Mouse (Mus musculus): Measurements from ENCODE around the gene Smad1. TPM values are rescaled to one million over a fixed set of nuclear protein-coding genes. Genes with fewer than 3 reads are reported as not detected.

Smad1 gene
- polyA plus RNA-seq, 1 experiment from 2014 or later = 52.3 TPM

DNA sequence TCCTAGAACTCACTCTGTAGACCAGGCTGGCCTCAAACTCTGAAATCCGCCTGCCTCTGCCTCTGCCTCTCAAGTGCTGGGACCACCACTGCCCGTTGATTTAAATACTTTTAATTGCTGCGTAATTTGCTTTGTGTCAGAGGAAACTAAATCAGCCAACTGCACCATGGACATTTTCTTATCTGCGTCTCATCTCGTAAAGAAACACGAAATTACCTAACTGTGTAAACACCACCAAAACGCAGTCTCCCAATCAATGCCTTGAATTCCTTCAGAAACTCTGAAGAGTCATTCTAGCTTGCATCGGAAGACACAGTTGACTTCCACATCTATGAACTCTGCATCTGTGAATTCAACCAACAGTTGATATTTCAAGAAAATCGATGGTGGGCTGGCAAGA lies 22.7 kb downstream of the Smad1 start:
- H3K36me3 ChIP-seq (ENCODE audit: control insufficient read depth, insufficient read depth, low read length) = peaks cover 7% of the 10 kb centered on the region
- 71% methylated on average over 9 of the region's 9 CpGs for WGBS
- no peak for DNase-seq (ENCODE audit: low spot score)
- H3K27me3 ChIP-seq (replicated peaks; ENCODE audit: control insufficient read depth, insufficient read depth, low read length) = no peaks in the 10 kb centered on the region
- H3K27ac ChIP-seq (ENCODE audit: low read depth) = no peak overlapping the region
- H3K4me1 ChIP-seq (replicated peaks; ENCODE audit: control insufficient read depth, insufficient read depth, low read length) = peaks cover 29% of the 10 kb centered on the region
- no peaks in the 10 kb centered on the region for H3K9me3 ChIP-seq (ENCODE audit: control insufficient read depth, low read length)
- no peak overlapping the region for H3K9ac ChIP-seq (ENCODE audit: low read length)
- H3K4me2 ChIP-seq (ENCODE audit: low read length) = no peak overlapping the region
- ATAC-seq (replicated peaks; ENCODE audit: low FRiP score, low TSS enrichment, low read depth) = no peak
- no peak overlapping the region for H3K4me3 ChIP-seq (ENCODE audit: low read depth, low read length)

DNA sequence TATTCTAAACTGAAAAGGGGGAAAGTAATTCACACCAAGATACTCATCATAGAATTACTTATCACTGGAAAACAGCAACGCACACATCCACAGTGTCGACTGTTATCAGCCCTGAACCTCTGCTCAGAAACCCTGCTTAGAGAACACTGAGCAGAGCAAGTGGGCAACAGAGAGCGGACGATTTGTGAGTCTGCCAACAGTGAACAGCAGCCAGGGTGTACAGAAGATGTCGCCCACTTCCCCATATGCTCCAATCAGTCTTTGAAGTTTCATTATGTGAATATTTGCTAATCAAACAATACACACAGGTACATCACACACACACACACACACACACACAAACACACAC lies 23.6 kb downstream of the Smad1 start:
- DNase-seq (ENCODE audit: low spot score) (no peak), ATAC-seq (replicated peaks; ENCODE audit: low FRiP score, low TSS enrichment, low read depth) (no peak)
- Histone ChIP-seq H3K27me3 (replicated peaks; ENCODE audit: control insufficient read depth, insufficient read depth, low read length) (no peaks in the 10 kb centered on the region), H3K9me3 (ENCODE audit: control insufficient read depth, low read length) (no peaks in the 10 kb centered on the region), H3K4me1 (replicated peaks; ENCODE audit: control insufficient read depth, insufficient read depth, low read length) (peaks cover 29% of the 10 kb centered on the region), H3K36me3 (ENCODE audit: control insufficient read depth, insufficient read depth, low read length) (peaks cover 15% of the 10 kb centered on the region), H3K27ac (ENCODE audit: low read depth) (peak overlapping the region; percentile 55; the same call in 1 of the 2 replicates), H3K4me3 (ENCODE audit: low read depth, low read length) (no peak overlapping the region), H3K9ac (ENCODE audit: low read length) (no peak overlapping the region), H3K4me2 (ENCODE audit: low read length) (no peak overlapping the region)
- WGBS = 60% methylated on average over 5 of the region's 5 CpGs

DNA sequence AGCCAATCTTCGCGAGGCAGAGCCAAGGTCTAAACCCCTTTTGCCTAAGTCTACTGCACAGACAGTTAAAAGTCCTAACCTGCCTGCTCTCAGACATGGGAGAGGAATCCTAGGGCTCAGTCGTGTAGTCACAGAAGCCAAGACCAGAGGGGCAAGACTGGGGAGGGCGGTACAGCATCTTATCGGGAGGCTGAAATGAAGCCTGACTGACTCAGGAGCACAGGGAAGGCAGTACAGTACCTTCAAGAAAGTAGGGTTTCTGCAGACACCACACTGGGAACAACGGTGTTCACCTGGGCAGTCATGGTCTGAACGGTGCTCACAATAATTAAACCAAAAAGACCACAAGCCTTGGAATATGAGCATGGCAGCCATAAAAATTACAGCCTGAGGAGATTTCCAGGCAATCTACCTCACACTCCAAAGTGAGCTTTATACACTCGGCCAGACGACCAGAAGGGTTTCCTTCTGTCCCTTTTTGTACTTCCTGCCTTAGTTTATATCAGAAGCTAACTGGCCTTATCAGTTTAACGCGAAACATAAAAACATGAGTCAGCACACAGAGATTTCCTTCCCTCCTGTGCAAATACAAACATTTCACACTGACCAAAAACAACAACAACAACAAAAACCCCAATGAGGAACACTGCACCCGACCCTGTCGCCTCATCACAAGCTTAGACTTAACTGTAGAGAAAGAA lies 24.1 kb downstream of the Smad1 start:
- no peaks in the 10 kb centered on the region for H3K9me3 ChIP-seq (ENCODE audit: control insufficient read depth, low read length)
- DNase-seq (ENCODE audit: low spot score) (no peak), ATAC-seq (replicated peaks; ENCODE audit: low FRiP score, low TSS enrichment, low read depth) (no peak)
- H3K4me1 ChIP-seq (replicated peaks; ENCODE audit: control insufficient read depth, insufficient read depth, low read length) = peaks cover 29% of the 10 kb centered on the region
- peaks cover 20% of the 10 kb centered on the region for H3K36me3 ChIP-seq (ENCODE audit: control insufficient read depth, insufficient read depth, low read length)
- WGBS = 50% methylated on average over 13 of the region's 13 CpGs
- H3K9ac ChIP-seq (ENCODE audit: low read length) = no peak overlapping the region
- H3K4me3 ChIP-seq (ENCODE audit: low read depth, low read length) = no peak overlapping the region
- H3K27ac ChIP-seq (ENCODE audit: low read depth) = peak overlapping the region; percentile 55
- no peak overlapping the region for H3K4me2 ChIP-seq (ENCODE audit: low read length)
- H3K27me3 ChIP-seq (replicated peaks; ENCODE audit: control insufficient read depth, insufficient read depth, low read length) = no peaks in the 10 kb centered on the region

DNA sequence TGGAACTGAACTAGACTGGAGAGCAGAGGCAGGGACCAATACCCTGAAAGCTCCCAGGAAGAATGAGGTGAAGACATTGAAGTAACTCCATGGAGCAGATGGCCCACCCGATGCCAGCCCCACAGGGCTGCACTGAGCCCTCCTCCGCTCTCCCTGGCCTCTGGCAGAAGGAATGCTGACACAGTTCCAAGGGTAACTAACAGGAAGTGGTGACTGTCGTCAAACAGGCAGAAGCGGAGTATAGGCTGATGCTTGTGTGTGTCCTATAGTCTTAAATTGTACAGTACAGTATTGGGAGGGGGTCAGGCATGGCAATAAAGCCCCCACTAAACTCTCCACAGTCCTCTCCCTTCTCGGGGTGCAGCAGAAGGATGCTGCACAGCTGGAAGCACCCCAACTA lies 24.9 kb downstream of the Smad1 start:
- Histone ChIP-seq H3K27me3 (replicated peaks; ENCODE audit: control insufficient read depth, insufficient read depth, low read length) (no peaks in the 10 kb centered on the region), H3K4me2 (ENCODE audit: low read length) (no peak overlapping the region), H3K4me1 (replicated peaks; ENCODE audit: control insufficient read depth, insufficient read depth, low read length) (peaks cover 25% of the 10 kb centered on the region), H3K27ac (ENCODE audit: low read depth) (peak overlapping the region; percentile 55; the same call in 1 of the 2 replicates), H3K9me3 (ENCODE audit: control insufficient read depth, low read length) (no peaks in the 10 kb centered on the region), H3K4me3 (ENCODE audit: low read depth, low read length) (no peak overlapping the region), H3K9ac (ENCODE audit: low read length) (no peak overlapping the region), H3K36me3 (ENCODE audit: control insufficient read depth, insufficient read depth, low read length) (peaks cover 23% of the 10 kb centered on the region)
- ATAC-seq (replicated peaks; ENCODE audit: low FRiP score, low TSS enrichment, low read depth) (no peak), DNase-seq (ENCODE audit: low spot score) (no peak)
- 54% methylated on average over 5 of the region's 5 CpGs for WGBS

DNA sequence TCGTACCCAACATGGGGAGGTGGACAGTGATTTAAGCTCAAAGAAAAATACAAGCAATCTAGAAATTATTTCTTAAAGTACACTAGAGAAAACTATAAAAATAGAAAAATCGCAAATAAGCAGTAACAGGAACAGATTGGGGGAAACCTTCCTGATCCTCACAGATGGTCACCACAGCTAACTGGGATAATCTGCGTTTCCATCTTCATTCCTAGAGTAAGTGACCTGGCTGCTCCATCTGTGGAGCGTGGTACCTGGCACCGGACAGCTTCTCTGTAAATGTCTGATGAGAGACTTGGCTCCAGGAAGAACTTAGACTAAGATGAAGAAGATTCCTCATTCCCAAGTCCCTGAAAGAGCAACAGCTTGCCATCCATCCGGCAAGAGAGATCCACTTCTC lies 25.8 kb downstream of the Smad1 start:
- 85% methylated on average over 6 of the region's 6 CpGs for WGBS
- Histone ChIP-seq H3K4me3 (ENCODE audit: low read depth, low read length) (no peak overlapping the region), H3K27ac (ENCODE audit: low read depth) (no peak overlapping the region), H3K27me3 (replicated peaks; ENCODE audit: control insufficient read depth, insufficient read depth, low read length) (no peaks in the 10 kb centered on the region), H3K36me3 (ENCODE audit: control insufficient read depth, insufficient read depth, low read length) (peaks cover 29% of the 10 kb centered on the region), H3K9me3 (ENCODE audit: control insufficient read depth, low read length) (no peaks in the 10 kb centered on the region), H3K4me2 (ENCODE audit: low read length) (no peak overlapping the region), H3K4me1 (replicated peaks; ENCODE audit: control insufficient read depth, insufficient read depth, low read length) (peaks cover 25% of the 10 kb centered on the region), H3K9ac (ENCODE audit: low read length) (no peak overlapping the region)
- ATAC-seq (replicated peaks; ENCODE audit: low FRiP score, low TSS enrichment, low read depth) (no peak), DNase-seq (ENCODE audit: low spot score) (no peak)

DNA sequence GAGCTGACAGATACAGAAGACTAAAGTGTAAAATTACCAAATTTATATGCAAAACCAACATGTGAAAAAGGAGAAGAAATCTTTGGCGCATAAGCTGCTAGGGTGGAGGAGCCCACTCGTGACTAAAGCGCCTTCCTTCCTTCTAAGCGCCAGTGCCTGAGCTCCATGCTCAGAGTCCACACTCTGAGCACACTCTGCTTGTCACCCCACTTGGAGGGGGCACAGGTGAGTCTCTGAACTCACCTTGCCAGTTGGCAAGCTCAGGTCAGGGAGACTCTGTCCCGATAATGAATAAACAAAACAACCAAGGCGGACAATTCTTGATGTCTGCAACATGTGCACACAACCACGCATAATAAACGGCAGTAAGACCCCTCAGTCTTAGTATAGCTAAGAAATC lies 26.4 kb downstream of the Smad1 start:
- Histone ChIP-seq H3K9ac (ENCODE audit: low read length) (no peak overlapping the region), H3K4me1 (replicated peaks; ENCODE audit: control insufficient read depth, insufficient read depth, low read length) (peaks cover 25% of the 10 kb centered on the region), H3K4me2 (ENCODE audit: low read length) (peak overlapping the region; percentile 16), H3K4me3 (ENCODE audit: low read depth, low read length) (no peak overlapping the region), H3K27me3 (replicated peaks; ENCODE audit: control insufficient read depth, insufficient read depth, low read length) (no peaks in the 10 kb centered on the region), H3K9me3 (ENCODE audit: control insufficient read depth, low read length) (no peaks in the 10 kb centered on the region), H3K27ac (ENCODE audit: low read depth) (0 out of 2 replicates have a peak overlapping the region, but pooled peaks have one; percentile 2), H3K36me3 (ENCODE audit: control insufficient read depth, insufficient read depth, low read length) (peaks cover 35% of the 10 kb centered on the region)
- 75% methylated on average over 8 of the region's 8 CpGs for WGBS
- no peak for DNase-seq (ENCODE audit: low spot score)
- no peak; the same call in 1 of the 2 replicates for ATAC-seq (replicated peaks; ENCODE audit: low FRiP score, low TSS enrichment, low read depth)

DNA sequence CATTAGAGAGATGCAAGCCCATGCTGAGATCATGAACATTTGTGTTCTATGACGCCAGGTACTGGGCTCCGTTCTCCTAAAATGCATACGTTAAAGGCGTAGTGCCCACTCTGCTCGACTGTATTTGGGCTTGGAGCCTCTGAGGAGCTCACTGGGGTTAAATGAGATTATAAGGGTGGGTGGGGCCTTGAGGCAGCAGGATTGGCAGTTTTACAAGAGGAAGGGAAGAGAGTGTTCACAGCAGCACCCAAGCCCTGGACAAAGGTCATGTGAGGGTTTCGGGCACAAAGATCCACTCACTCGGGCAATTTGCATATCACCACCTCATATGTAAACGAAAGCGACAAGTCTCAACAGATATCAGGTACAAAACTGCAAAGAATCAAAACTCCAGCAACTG lies 26.8 kb downstream of the Smad1 start:
- H3K4me3 ChIP-seq (ENCODE audit: low read depth, low read length) = no peak overlapping the region
- 0 out of 2 replicates have a peak overlapping the region, but pooled peaks have one; percentile 10 for H3K27ac ChIP-seq (ENCODE audit: low read depth)
- H3K9me3 ChIP-seq (ENCODE audit: control insufficient read depth, low read length) = no peaks in the 10 kb centered on the region
- H3K9ac ChIP-seq (ENCODE audit: low read length) = no peak overlapping the region
- peaks cover 35% of the 10 kb centered on the region for H3K36me3 ChIP-seq (ENCODE audit: control insufficient read depth, insufficient read depth, low read length)
- H3K27me3 ChIP-seq (replicated peaks; ENCODE audit: control insufficient read depth, insufficient read depth, low read length) = no peaks in the 10 kb centered on the region
- peak overlapping the region; percentile 22 for H3K4me2 ChIP-seq (ENCODE audit: low read length)
- DNase-seq (ENCODE audit: low spot score) (no peak), ATAC-seq (replicated peaks; ENCODE audit: low FRiP score, low TSS enrichment, low read depth) (peak; percentile 77)
- 55% methylated on average over 9 of the region's 9 CpGs for whole genome bisulfite sequencing
- H3K4me1 ChIP-seq (replicated peaks; ENCODE audit: control insufficient read depth, insufficient read depth, low read length) = peaks cover 25% of the 10 kb centered on the region

DNA sequence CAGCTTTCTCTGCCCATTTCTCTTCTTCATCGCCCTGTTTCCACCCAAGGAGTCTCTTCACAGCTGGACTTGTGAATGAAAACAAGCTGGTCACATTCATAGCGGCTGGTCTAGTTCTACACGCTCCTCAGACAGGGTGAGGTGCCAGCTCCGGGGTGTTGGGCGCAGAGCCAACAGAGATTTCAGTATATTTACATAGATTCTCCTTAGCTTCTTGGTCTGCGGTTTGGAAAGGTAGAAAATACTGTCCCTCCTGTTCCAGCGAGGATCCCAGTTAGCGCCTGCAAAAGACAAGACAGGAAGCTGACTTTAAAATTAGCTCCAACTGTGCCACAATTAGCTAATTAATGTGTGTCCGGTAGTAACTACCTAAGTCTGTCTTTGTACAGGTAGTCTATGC lies 27.2 kb downstream of the Smad1 start:
- no peak overlapping the region for H3K4me3 ChIP-seq (ENCODE audit: low read depth, low read length)
- H3K4me2 ChIP-seq (ENCODE audit: low read length) = peak overlapping the region; percentile 22; the same call in 1 of the 2 replicates
- H3K4me1 ChIP-seq (replicated peaks; ENCODE audit: control insufficient read depth, insufficient read depth, low read length) = peaks cover 25% of the 10 kb centered on the region
- 66% methylated on average over 9 of the region's 9 CpGs for WGBS
- H3K27me3 ChIP-seq (replicated peaks; ENCODE audit: control insufficient read depth, insufficient read depth, low read length) = no peaks in the 10 kb centered on the region
- H3K9me3 ChIP-seq (ENCODE audit: control insufficient read depth, low read length) = no peaks in the 10 kb centered on the region
- DNase-seq (ENCODE audit: low spot score) = no peak
- H3K9ac ChIP-seq (ENCODE audit: low read length) = no peak overlapping the region
- 0 out of 2 replicates have a peak overlapping the region, but pooled peaks have one; percentile 10 for H3K27ac ChIP-seq (ENCODE audit: low read depth)
- ATAC-seq (replicated peaks; ENCODE audit: low FRiP score, low TSS enrichment, low read depth) = no peak
- peaks cover 35% of the 10 kb centered on the region for H3K36me3 ChIP-seq (ENCODE audit: control insufficient read depth, insufficient read depth, low read length)

Data from intestine, embryonic 14.5 days (tissue).